10 mouse cellular contexts compared by ENCODE assay signal in the genomic region with DNA sequence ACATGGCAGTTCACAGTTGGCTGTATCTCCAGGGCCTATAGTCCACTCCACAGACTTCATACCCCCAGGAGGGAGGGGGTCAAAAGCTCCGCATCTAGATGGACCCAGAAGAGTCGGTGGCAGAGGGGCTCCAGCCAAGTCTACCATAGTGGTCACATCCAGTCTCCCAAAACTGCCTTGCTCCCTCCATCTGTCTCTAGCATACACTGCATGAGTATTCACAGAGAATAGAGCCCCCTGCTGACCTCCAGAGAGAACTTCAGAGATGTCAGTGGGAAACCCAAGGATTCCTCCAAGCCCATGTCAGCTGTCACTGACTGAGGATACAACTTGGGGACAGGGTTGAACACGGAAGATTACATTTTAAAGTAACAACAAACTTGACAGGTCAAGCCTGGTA. TPM values are rescaled to one million over a fixed set of nuclear protein-coding genes. Genes with fewer than 3 reads are reported as not detected.
A peak's percentile ranks its signal among the peaks of the same experiment; 100 is the strongest.
DNase-seq lines count a peak whose midpoint lies in the region; ATAC-seq and TF ChIP-seq lines count a peak whose summit lies in the region.
"Had no signal": no experiment of that assay in that cellular context is flagged by ENCODE, and none has a peak within 500 bp of the region (broad histone marks: within the 10 kb centered on the region; RNA-seq: fewer than 3 reads in every experiment).

No protein-coding gene starts in this region.

- H3K9ac ChIP-seq in heart, embryonic 15.5 days = no peak overlapping the region
- H3K9ac ChIP-seq in midbrain, postnatal 0 days (replicated peaks; ENCODE audit: low read length, poor library complexity, severe bottlenecking) = no peak overlapping the region
- H3K9ac ChIP-seq in midbrain, embryonic 16.5 days (ENCODE audit: low read depth, low read length) = no peak overlapping the region
- H3K9ac ChIP-seq in stomach, postnatal 0 days (ENCODE audit: low read length) = no peak overlapping the region
- H3K9ac ChIP-seq: forebrain, embryonic 12.5 days had no signal

- no peak for DNase-seq in heart, postnatal 10 days
- peak; percentile 44 for DNase-seq in midbrain, postnatal 0 days (ENCODE audit: low spot score)
- peak; percentile 40 for DNase-seq in c-Kit-positive CD71-positive TER-119-positive erythroid progenitor cells, embryonic 14.5 days (ENCODE audit: low spot score)
- DNase-seq in stomach, postnatal 0 days (ENCODE audit: low spot score) = no peak
- DNase-seq in urinary bladder, adult 18-20 months (ENCODE audit: low spot score in 2 of 2) = no peak
- no peak for DNase-seq in urinary bladder, postnatal 14 days (ENCODE audit: low spot score)

- no peaks in the 10 kb centered on the region for H3K9me3 ChIP-seq in heart, embryonic 15.5 days (replicated peaks)
- no peaks in the 10 kb centered on the region for H3K9me3 ChIP-seq in midbrain, postnatal 0 days (ENCODE audit: low read length)
- H3K9me3 ChIP-seq in midbrain, embryonic 16.5 days (replicated peaks; ENCODE audit: control insufficient read depth, low read length, poor library complexity, severe bottlenecking) = no peaks in the 10 kb centered on the region
- H3K9me3 ChIP-seq in stomach, postnatal 0 days (ENCODE audit: control insufficient read depth, low read length) = no peaks in the 10 kb centered on the region
- H3K9me3 ChIP-seq: forebrain, embryonic 12.5 days had no signal

- peak overlapping the region; percentile 26; the same call in 1 of the 2 replicates for H3K27ac ChIP-seq in heart, embryonic 15.5 days
- H3K27ac ChIP-seq in midbrain, postnatal 0 days (ENCODE audit: low read depth, low read length) = no peak overlapping the region
- no peak overlapping the region for H3K27ac ChIP-seq in midbrain, embryonic 16.5 days (ENCODE audit: low read length)
- H3K27ac ChIP-seq in stomach, postnatal 0 days (replicated peaks) = no peak overlapping the region
- H3K27ac ChIP-seq: forebrain, embryonic 12.5 days had no signal

- intact Hi-C loops in heart, postnatal 10 days (cut with DNase I) = loop anchor here (2.0 kb wide), 1 partner anchor 57 kb away; no protein-coding TSS in a partner anchor

- no peak overlapping the region for H3K4me3 ChIP-seq in heart, embryonic 15.5 days
- no peak overlapping the region for H3K4me3 ChIP-seq in midbrain, postnatal 0 days (ENCODE audit: low read depth, low read length)
- no peak overlapping the region for H3K4me3 ChIP-seq in midbrain, embryonic 16.5 days (ENCODE audit: low read depth, low read length)
- H3K4me3 ChIP-seq in stomach, postnatal 0 days (ENCODE audit: low read depth, low read length) = no peak overlapping the region
- H3K4me3 ChIP-seq: forebrain, embryonic 12.5 days; myocyte had no signal

- no peaks in the 10 kb centered on the region for H3K4me1 ChIP-seq in heart, embryonic 15.5 days (replicated peaks)
- H3K4me1 ChIP-seq in midbrain, postnatal 0 days (ENCODE audit: insufficient read depth, low read length) = no peaks in the 10 kb centered on the region
- H3K4me1 ChIP-seq in midbrain, embryonic 16.5 days (ENCODE audit: control insufficient read depth, insufficient read depth, low read length) = no peaks in the 10 kb centered on the region
- H3K4me1 ChIP-seq in stomach, postnatal 0 days (replicated peaks; ENCODE audit: control insufficient read depth, insufficient read depth) = no peaks in the 10 kb centered on the region
- H3K4me1 ChIP-seq: forebrain, embryonic 12.5 days had no signal

- H3K27me3 ChIP-seq in heart, embryonic 15.5 days = no peaks in the 10 kb centered on the region
- no peaks in the 10 kb centered on the region for H3K27me3 ChIP-seq in midbrain, postnatal 0 days (ENCODE audit: insufficient read depth, low read length)
- H3K27me3 ChIP-seq in midbrain, embryonic 16.5 days (ENCODE audit: control insufficient read depth, insufficient read depth, low read depth, low read length) = no peaks in the 10 kb centered on the region
- no peaks in the 10 kb centered on the region for H3K27me3 ChIP-seq in stomach, postnatal 0 days (ENCODE audit: control insufficient read depth, insufficient read depth, low read length)
- H3K27me3 ChIP-seq: forebrain, embryonic 12.5 days had no signal

- H3K4me2 ChIP-seq in heart, embryonic 15.5 days = no peak overlapping the region
- H3K4me2 ChIP-seq in midbrain, postnatal 0 days (ENCODE audit: low read depth, low read length, poor library complexity, severe bottlenecking) = no peak overlapping the region
- H3K4me2 ChIP-seq in midbrain, embryonic 16.5 days (ENCODE audit: low read length) = no peak overlapping the region
- no peak overlapping the region for H3K4me2 ChIP-seq in stomach, postnatal 0 days (replicated peaks; ENCODE audit: low read depth)
- H3K4me2 ChIP-seq: forebrain, embryonic 12.5 days had no signal

- no peak for ATAC-seq in heart, embryonic 15.5 days (replicated peaks; ENCODE audit: insufficient number of reproducible peaks, insufficient read depth, low FRiP score, low read depth)
- no peak for ATAC-seq in midbrain, postnatal 0 days (ENCODE audit: low FRiP score)
- no peak for ATAC-seq in midbrain, embryonic 16.5 days
- peak; percentile 45; the same call in 1 of the 2 replicates for ATAC-seq in stomach, postnatal 0 days (ENCODE audit: low FRiP score, low TSS enrichment)

- peak; percentile 66 for TF ChIP-seq CTCF in midbrain, postnatal 0 days (IDR thresholded peaks at IDR 0.05)
- TF ChIP-seq CTCF in stomach, postnatal 0 days (IDR thresholded peaks at IDR 0.05; ENCODE audit: low read depth) = peak; percentile 72

- H3K36me3 ChIP-seq in heart, embryonic 15.5 days = no peaks in the 10 kb centered on the region
- no peaks in the 10 kb centered on the region for H3K36me3 ChIP-seq in midbrain, postnatal 0 days (ENCODE audit: insufficient read depth, low read length)
- H3K36me3 ChIP-seq in midbrain, embryonic 16.5 days (ENCODE audit: control insufficient read depth, insufficient read depth, low read length) = no peaks in the 10 kb centered on the region
- H3K36me3 ChIP-seq in stomach, postnatal 0 days (ENCODE audit: control insufficient read depth, insufficient read depth, low read length) = no peaks in the 10 kb centered on the region; the same call in 1 of the 2 replicates
- H3K36me3 ChIP-seq: forebrain, embryonic 12.5 days had no signal

- TF ChIP-seq EP300 in stomach, postnatal 0 days (optimal IDR thresholded peaks at IDR 0.05) = no peak

- 47% methylated on average over 3 of the region's 3 CpGs for WGBS in heart, embryonic 15.5 days
- WGBS in midbrain, postnatal 0 days = 70% methylated on average over 3 of the region's 3 CpGs
- whole genome bisulfite sequencing in midbrain, embryonic 16.5 days = 67% methylated on average over 3 of the region's 3 CpGs
- 57% methylated on average over 3 of the region's 3 CpGs for WGBS in stomach, postnatal 0 days

RNA-seq across cellular contexts. Expression of gene Cd2bp2, which starts 10.2 kb away (rescaled TPM):
- 35.4 and 42.5 TPM in 2 replicates for polyA plus RNA-seq in heart, embryonic 15.5 days (2015; fragmentation: Nextera tagmentation; extraction: Ambion mirVana)
- total RNA-seq in heart, postnatal 10 days (2021) = 10 to 100 TPM; 46.8 to 49.2 TPM
- 85.7 and 103 TPM in 2 replicates for total RNA-seq in midbrain, postnatal 0 days (2014; rRNA removed)
- polyA plus RNA-seq in midbrain, postnatal 0 days (2015; fragmentation: Nextera tagmentation; extraction: Ambion mirVana) = 62.6 and 64.8 TPM in 2 replicates
- polyA plus RNA-seq in midbrain, embryonic 16.5 days (2015; fragmentation: Nextera tagmentation; extraction: Ambion mirVana) = 76.1 and 85.7 TPM in 2 replicates
- 22.8 and 25.2 TPM in 2 replicates for polyA plus RNA-seq in stomach, postnatal 0 days (2015; fragmentation: Nextera tagmentation; extraction: Ambion mirVana)

RNA-seq across cellular contexts. Expression of gene Tbc1d10b, which starts 22.7 kb away (rescaled TPM):
- 17.0 and 21.3 TPM in 2 replicates for polyA plus RNA-seq in heart, embryonic 15.5 days (2015; fragmentation: Nextera tagmentation; extraction: Ambion mirVana)
- 10 to 100 TPM; 35.3 to 37.2 TPM for total RNA-seq in heart, postnatal 10 days (2021)
- 70.2 and 72.3 TPM in 2 replicates for total RNA-seq in midbrain, postnatal 0 days (2014; rRNA removed)
- polyA plus RNA-seq in midbrain, postnatal 0 days (2015; fragmentation: Nextera tagmentation; extraction: Ambion mirVana) = 24.5 and 28.7 TPM in 2 replicates
- 30.7 and 31.2 TPM in 2 replicates for polyA plus RNA-seq in midbrain, embryonic 16.5 days (2015; fragmentation: Nextera tagmentation; extraction: Ambion mirVana)
- polyA plus RNA-seq in stomach, postnatal 0 days (2015; fragmentation: Nextera tagmentation; extraction: Ambion mirVana) = 11.7 and 12.1 TPM in 2 replicates

RNA-seq across cellular contexts. Expression of gene Mylpf, which starts 23.1 kb away (rescaled TPM):
- polyA plus RNA-seq in heart, embryonic 15.5 days (2015; fragmentation: Nextera tagmentation; extraction: Ambion mirVana) = 11.6 and 15.4 TPM in 2 replicates
- total RNA-seq in heart, postnatal 10 days (2021) = 1 to 10 TPM; 1.7 to 2.5 TPM
- total RNA-seq in midbrain, postnatal 0 days (2014; rRNA removed) = 0.90 and 1.4 TPM in 2 replicates
- 1.5 and 2.2 TPM in 2 replicates for polyA plus RNA-seq in midbrain, postnatal 0 days (2015; fragmentation: Nextera tagmentation; extraction: Ambion mirVana)
- 2.8 and 4.8 TPM in 2 replicates for polyA plus RNA-seq in midbrain, embryonic 16.5 days (2015; fragmentation: Nextera tagmentation; extraction: Ambion mirVana)
- 11.7 and 15.9 TPM in 2 replicates for polyA plus RNA-seq in stomach, postnatal 0 days (2015; fragmentation: Nextera tagmentation; extraction: Ambion mirVana)

RNA-seq across cellular contexts. Expression of gene Zfp553, which starts 47.3 kb away (rescaled TPM):
- polyA plus RNA-seq in heart, embryonic 15.5 days (2015; fragmentation: Nextera tagmentation; extraction: Ambion mirVana) = 17.8 and 23.7 TPM in 2 replicates
- 1 to 10 TPM; 6.8 to 8.8 TPM for total RNA-seq in heart, postnatal 10 days (2021)
- 37.4 and 39.6 TPM in 2 replicates for total RNA-seq in midbrain, postnatal 0 days (2014; rRNA removed)
- polyA plus RNA-seq in midbrain, postnatal 0 days (2015; fragmentation: Nextera tagmentation; extraction: Ambion mirVana) = 32.3 TPM in 2 replicates
- 48.7 and 54.9 TPM in 2 replicates for polyA plus RNA-seq in midbrain, embryonic 16.5 days (2015; fragmentation: Nextera tagmentation; extraction: Ambion mirVana)
- 11.4 and 12.2 TPM in 2 replicates for polyA plus RNA-seq in stomach, postnatal 0 days (2015; fragmentation: Nextera tagmentation; extraction: Ambion mirVana)

RNA-seq across cellular contexts. Expression of gene Sept1, which starts 47.3 kb away (rescaled TPM):
- 22.8 and 33.9 TPM in 2 replicates for polyA plus RNA-seq in heart, embryonic 15.5 days (2015; fragmentation: Nextera tagmentation; extraction: Ambion mirVana)
- 10 to 100 TPM; 11.5 to 15.5 TPM for total RNA-seq in heart, postnatal 10 days (2021)
- 0.22 and 3.7 TPM in 2 replicates for total RNA-seq in midbrain, postnatal 0 days (2014; rRNA removed)
- 4.2 and 5.3 TPM in 2 replicates for polyA plus RNA-seq in midbrain, postnatal 0 days (2015; fragmentation: Nextera tagmentation; extraction: Ambion mirVana)
- polyA plus RNA-seq in midbrain, embryonic 16.5 days (2015; fragmentation: Nextera tagmentation; extraction: Ambion mirVana) = 14.3 and 15.5 TPM in 2 replicates
- 7.0 and 7.9 TPM in 2 replicates for polyA plus RNA-seq in stomach, postnatal 0 days (2015; fragmentation: Nextera tagmentation; extraction: Ambion mirVana)

Comparison
In these comparisons a context has a peak if more than half of its experiments do, and no peak if none do; other contexts are left out.
1. DNase-seq: peak in midbrain, postnatal 0 days (single experiment) and c-Kit-positive CD71-positive TER-119-positive erythroid progenitor cells, embryonic 14.5 days (single experiment); none in heart, postnatal 10 days (0 of 2), stomach, postnatal 0 days (single experiment), urinary bladder, adult 18-20 months (0 of 2) and urinary bladder, postnatal 14 days (single experiment).